Mouse (Mus musculus): ENCODE measurements around the gene Prr18.

DNA sequence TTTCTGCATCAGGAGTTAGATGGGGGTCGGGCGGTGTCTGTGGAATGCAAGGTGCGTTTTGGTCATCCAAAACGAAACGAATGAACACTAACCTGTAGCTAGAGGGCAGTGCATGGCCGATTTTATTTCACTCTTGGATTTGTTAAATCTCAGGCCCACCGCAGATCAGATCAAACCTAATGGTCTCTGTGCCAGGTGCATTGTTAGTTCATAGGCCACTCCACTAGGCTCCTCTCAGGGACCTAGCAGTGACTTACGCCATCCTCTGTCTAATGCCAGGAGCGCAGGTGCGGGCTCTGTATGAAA is 52.5 kb downstream of the Prr18 start:
- peak; percentile 29 for TF ChIP-seq CTCF (IDR thresholded peaks at IDR 0.05)
- TF ChIP-seq POLR2A (IDR thresholded peaks at IDR 0.05; ENCODE audit: insufficient read depth, low read depth, low read length), result no peak
